Mouse (Mus musculus) cerebral cortex, adult 2 months (tissue): ENCODE results near the gene Abcc1.

Experiments
- WGBS: fragments of 180-500 bp; shearing (Covaris S2); methylation state at CpG from one replicate; pipeline ENCODE4 v1.1.7; 2018; 5-methylcytosine and 5-hydroxymethylcytosine counted together

The Abcc1 gene

GRCm38 (mm10) chr16:14361362-14362098 is at the start of gene Abcc1:
Abcc1 (plus strand) TSS chr16:14361558.
- WGBS = under 1% methylated on average over 64 of the region's 64 CpGs

- WGBS = 70% methylated on average over 7 of the region's 7 CpGs
Measured at GRCm38 (mm10) chr16:14312914-14313313, 48.4 kb upstream of the Abcc1 start.

- WGBS = 2% methylated on average over 51 of the region's 51 CpGs
Measured at GRCm38 (mm10) chr16:14316884-14317876, 44.2 kb upstream of the Abcc1 start, which contains the start of gene Fopnl. Fopnl (minus strand) TSS chr16:14317405.

GRCm38 (mm10) chr16:14319681-14320080 is 41.7 kb upstream of the Abcc1 start:
- 85% methylated on average over 3 of the region's 3 CpGs for WGBS

GRCm38 (mm10) chr16:14320494-14320893 is 40.9 kb upstream of the Abcc1 start:
- WGBS = 40% methylated on average over 1 of the region's 1 CpGs

- 55% methylated on average over 1 of the region's 1 CpGs for WGBS
Measured at GRCm38 (mm10) chr16:14328156-14328555, 33.2 kb upstream of the Abcc1 start.

GRCm38 (mm10) chr16:14344967-14345366 is 16.4 kb upstream of the Abcc1 start:
- WGBS = 75% methylated on average over 3 of the region's 3 CpGs

GRCm38 (mm10) chr16:14352234-14352633 is 9.1 kb upstream of the Abcc1 start:
- 78% methylated on average over 3 of the region's 3 CpGs for WGBS

- WGBS = 84% methylated on average over 5 of the region's 5 CpGs
Measured at GRCm38 (mm10) chr16:14352663-14353062, 8.7 kb upstream of the Abcc1 start.

- WGBS = 79% methylated on average over 2 of the region's 2 CpGs
Measured at GRCm38 (mm10) chr16:14357859-14358258, 3.5 kb upstream of the Abcc1 start.

- WGBS = 83% methylated on average over 1 of the region's 1 CpGs
Measured at GRCm38 (mm10) chr16:14358531-14358930, 2.8 kb upstream of the Abcc1 start.

GRCm38 (mm10) chr16:14360931-14361330 is 427 bp upstream of the Abcc1 start:
- 3% methylated on average over 7 of the region's 7 CpGs for WGBS

GRCm38 (mm10) chr16:14362099-14362820 is 902 bp downstream of the Abcc1 start:
- 39% methylated on average over 7 of the region's 7 CpGs for WGBS

GRCm38 (mm10) chr16:14363496-14363895 is 2.1 kb downstream of the Abcc1 start:
- 97% methylated on average over 3 of the region's 3 CpGs for WGBS

- WGBS = 75% methylated on average over 6 of the region's 6 CpGs
Measured at GRCm38 (mm10) chr16:14364066-14364465, 2.7 kb downstream of the Abcc1 start.

- 77% methylated on average over 4 of the region's 4 CpGs for WGBS
Measured at GRCm38 (mm10) chr16:14365457-14365856, 4.1 kb downstream of the Abcc1 start.

GRCm38 (mm10) chr16:14366017-14366416 is 4.7 kb downstream of the Abcc1 start:
- 96% methylated on average over 1 of the region's 1 CpGs for WGBS

- 14% methylated on average over 1 of the region's 1 CpGs for WGBS
Measured at GRCm38 (mm10) chr16:14371367-14371766, 10.0 kb downstream of the Abcc1 start.

GRCm38 (mm10) chr16:14372382-14372781 is 11.0 kb downstream of the Abcc1 start:
- 51% methylated on average over 1 of the region's 1 CpGs for WGBS

GRCm38 (mm10) chr16:14372817-14373301 is 11.5 kb downstream of the Abcc1 start:
- WGBS = 42% methylated on average over 4 of the region's 4 CpGs

- 67% methylated on average over 1 of the region's 1 CpGs for WGBS
Measured at GRCm38 (mm10) chr16:14375942-14376341, 14.6 kb downstream of the Abcc1 start.

- WGBS = 81% methylated on average over 2 of the region's 2 CpGs
Measured at GRCm38 (mm10) chr16:14376352-14376751, 15.0 kb downstream of the Abcc1 start.
